Mouse (Mus musculus): ENCODE measurements around the gene Bri3. TPM values are rescaled to one million over a fixed set of nuclear protein-coding genes. Genes with fewer than 3 reads are reported as not detected.

The Bri3 gene
- polyA plus RNA-seq, 1 experiment from 2014 or later: 148 TPM

DNA sequence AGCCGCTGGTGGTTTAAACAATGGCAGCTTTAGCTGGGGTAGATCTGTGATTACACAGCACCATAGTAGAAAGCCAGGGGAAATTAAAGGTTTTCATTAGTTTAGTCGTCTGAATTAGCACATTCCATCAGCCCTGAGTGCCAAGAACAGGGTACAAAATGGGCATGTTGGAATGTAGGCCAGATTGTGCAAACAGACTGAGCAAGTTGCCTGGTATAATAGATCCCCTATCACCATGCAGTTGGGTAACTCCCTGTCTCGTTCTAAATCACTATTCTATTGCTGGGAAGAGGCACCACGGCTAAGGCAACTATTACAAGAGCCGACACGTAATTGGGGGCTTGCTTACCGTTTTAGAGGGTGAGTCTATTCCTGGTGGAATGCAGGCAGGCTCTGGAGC lies 9.5 kb upstream of the Bri3 start:
- no peaks in the 10 kb centered on the region for H3K4me1 ChIP-seq (replicated peaks)
- no peak overlapping the region for H3K9ac ChIP-seq (replicated peaks)
- H3K4me3 ChIP-seq (replicated peaks): no peak overlapping the region
- H3K27ac ChIP-seq: no peak overlapping the region
- WGBS: 81% methylated on average over 7 of the region's 7 CpGs
- H3K9me3 ChIP-seq: no peaks in the 10 kb centered on the region
- no peaks in the 10 kb centered on the region for H3K27me3 ChIP-seq
- no peak for ATAC-seq (ENCODE audit: insufficient number of reproducible peaks, insufficient read depth, low FRiP score, low TSS enrichment, low read depth)
- no peak overlapping the region for H3K4me2 ChIP-seq
- no peaks in the 10 kb centered on the region for H3K36me3 ChIP-seq

- H3K27ac ChIP-seq: no peak overlapping the region
- no peak for ATAC-seq (ENCODE audit: insufficient number of reproducible peaks, insufficient read depth, low FRiP score, low TSS enrichment, low read depth)
- no peak overlapping the region for H3K9ac ChIP-seq (replicated peaks)
- H3K27me3 ChIP-seq: no peaks in the 10 kb centered on the region
- H3K4me1 ChIP-seq (replicated peaks): no peaks in the 10 kb centered on the region
- H3K9me3 ChIP-seq: no peaks in the 10 kb centered on the region
- WGBS: 63% methylated on average over 1 of the region's 1 CpGs
- no peaks in the 10 kb centered on the region for H3K36me3 ChIP-seq
- no peak overlapping the region for H3K4me2 ChIP-seq
- H3K4me3 ChIP-seq (replicated peaks): no peak overlapping the region
Measured at GRCm38 (mm10) chr5:144238969-144239368, 5.3 kb upstream of the Bri3 start.

- WGBS: 78% methylated on average over 2 of the region's 2 CpGs
- Histone ChIP-seq H3K36me3 (no peaks in the 10 kb centered on the region), H3K27ac (no peak overlapping the region), H3K9ac (replicated peaks) (no peak overlapping the region), H3K4me3 (replicated peaks) (no peak overlapping the region), H3K27me3 (no peaks in the 10 kb centered on the region), H3K4me2 (no peak overlapping the region), H3K4me1 (replicated peaks) (peaks cover 8% of the 10 kb centered on the region), H3K9me3 (no peaks in the 10 kb centered on the region)
- no peak for ATAC-seq (ENCODE audit: insufficient number of reproducible peaks, insufficient read depth, low FRiP score, low TSS enrichment, low read depth)
Measured at GRCm38 (mm10) chr5:144245592-144245991, 1.4 kb downstream of the Bri3 start.

DNA sequence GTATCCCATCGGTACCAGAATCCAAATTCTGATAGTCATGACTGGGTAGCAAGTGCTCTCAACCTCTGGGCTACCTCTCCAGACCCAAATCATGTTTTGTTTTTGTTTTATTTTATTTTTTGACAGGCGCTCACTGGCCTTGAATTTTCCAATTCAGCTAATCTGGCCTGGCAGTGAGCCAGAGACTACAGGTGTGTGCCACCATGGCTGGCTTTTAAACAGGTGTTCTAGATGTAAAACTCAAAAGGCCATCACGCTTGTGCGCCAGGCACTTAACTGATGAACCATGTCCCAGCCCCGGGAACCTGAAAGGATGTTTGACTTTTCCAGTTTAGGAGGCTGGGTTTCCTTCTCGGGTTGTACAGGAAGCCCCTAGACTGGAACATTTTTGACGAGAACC lies 2.4 kb downstream of the Bri3 start:
- no peak for ATAC-seq (ENCODE audit: insufficient number of reproducible peaks, insufficient read depth, low FRiP score, low TSS enrichment, low read depth)
- Histone ChIP-seq H3K9me3 (no peaks in the 10 kb centered on the region), H3K36me3 (no peaks in the 10 kb centered on the region), H3K4me3 (replicated peaks) (no peak overlapping the region), H3K27ac (no peak overlapping the region), H3K4me1 (replicated peaks) (peaks cover 8% of the 10 kb centered on the region), H3K27me3 (no peaks in the 10 kb centered on the region), H3K9ac (replicated peaks) (no peak overlapping the region), H3K4me2 (no peak overlapping the region)
- 83% methylated on average over 7 of the region's 7 CpGs for WGBS

GRCm38 (mm10) chr5:144247307-144247706 lies 3.1 kb downstream of the Bri3 start:
- WGBS: 67% methylated on average over 10 of the region's 10 CpGs
- no peak overlapping the region for H3K9ac ChIP-seq (replicated peaks)
- H3K4me2 ChIP-seq: no peak overlapping the region
- H3K36me3 ChIP-seq: no peaks in the 10 kb centered on the region
- peaks cover 8% of the 10 kb centered on the region for H3K4me1 ChIP-seq (replicated peaks)
- no peak overlapping the region for H3K4me3 ChIP-seq (replicated peaks)
- no peak for ATAC-seq (ENCODE audit: insufficient number of reproducible peaks, insufficient read depth, low FRiP score, low TSS enrichment, low read depth)
- no peaks in the 10 kb centered on the region for H3K27me3 ChIP-seq
- no peak overlapping the region for H3K27ac ChIP-seq
- H3K9me3 ChIP-seq: no peaks in the 10 kb centered on the region

DNA sequence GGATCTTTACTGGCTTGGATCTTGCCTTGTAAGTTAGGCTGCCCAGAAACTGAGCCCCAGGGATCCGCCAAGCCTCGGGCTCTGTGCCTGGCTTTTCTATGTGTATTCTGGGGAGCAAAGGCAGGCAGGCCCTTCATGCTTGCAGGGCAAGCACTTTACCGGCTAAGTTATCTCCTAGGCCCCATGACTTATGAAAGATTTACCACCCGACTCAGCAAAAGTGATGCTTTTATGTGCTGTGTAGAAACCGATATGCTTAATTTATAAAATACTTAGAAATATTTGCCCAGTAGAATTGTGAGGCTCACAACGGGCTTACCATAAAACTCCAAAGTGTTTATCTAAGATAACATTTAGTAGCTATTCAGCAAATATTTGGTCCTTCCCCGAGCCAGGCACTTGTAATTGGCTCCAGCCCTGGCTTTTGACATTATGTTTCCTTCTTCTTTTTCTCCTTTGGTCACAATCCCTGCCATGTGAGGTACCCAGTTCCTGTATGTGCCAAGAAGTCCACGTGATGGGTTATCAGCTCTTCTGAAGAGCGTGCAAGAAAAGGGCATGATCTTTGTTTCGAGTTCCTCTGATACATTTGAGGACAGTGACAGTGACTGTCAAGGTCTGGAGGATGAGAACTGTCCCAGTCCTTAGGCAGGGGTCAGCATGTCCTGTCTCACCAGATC lies 3.8 kb downstream of the Bri3 start:
- Histone ChIP-seq H3K4me2 (no peak overlapping the region), H3K36me3 (no peaks in the 10 kb centered on the region), H3K4me1 (replicated peaks) (peaks cover 8% of the 10 kb centered on the region), H3K9me3 (no peaks in the 10 kb centered on the region), H3K27ac (no peak overlapping the region), H3K9ac (replicated peaks) (no peak overlapping the region), H3K4me3 (replicated peaks) (no peak overlapping the region), H3K27me3 (no peaks in the 10 kb centered on the region)
- ATAC-seq (ENCODE audit: insufficient number of reproducible peaks, insufficient read depth, low FRiP score, low TSS enrichment, low read depth): no peak
- 56% methylated on average over 10 of the region's 10 CpGs for WGBS

DNA sequence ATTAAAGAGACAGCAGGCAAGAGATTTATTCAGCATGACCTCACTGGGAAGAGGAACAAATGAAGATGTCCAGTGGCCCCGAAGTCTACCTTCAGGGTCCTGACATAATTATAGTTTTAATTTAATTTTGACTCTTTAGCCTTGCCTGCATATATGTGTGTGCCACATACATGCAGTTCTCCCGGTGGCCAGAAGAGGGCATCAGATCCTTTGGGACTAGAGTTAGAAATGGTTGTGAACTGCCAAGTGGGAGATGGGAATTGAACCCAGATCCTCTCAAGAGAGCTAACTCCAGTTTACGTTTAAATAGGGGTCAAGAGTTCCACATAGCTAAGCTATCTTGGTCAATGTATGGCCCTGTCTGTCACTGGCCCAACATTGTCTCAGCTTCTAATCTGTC lies 5.6 kb downstream of the Bri3 start:
- ATAC-seq (ENCODE audit: insufficient number of reproducible peaks, insufficient read depth, low FRiP score, low TSS enrichment, low read depth): no peak
- no peak overlapping the region for H3K4me3 ChIP-seq (replicated peaks)
- H3K9ac ChIP-seq (replicated peaks): no peak overlapping the region
- H3K36me3 ChIP-seq: no peaks in the 10 kb centered on the region
- peaks cover 13% of the 10 kb centered on the region for H3K4me1 ChIP-seq (replicated peaks)
- no peak overlapping the region for H3K4me2 ChIP-seq
- H3K27ac ChIP-seq: no peak overlapping the region
- no peaks in the 10 kb centered on the region for H3K9me3 ChIP-seq
- 83% methylated on average over 3 of the region's 3 CpGs for WGBS
- no peaks in the 10 kb centered on the region for H3K27me3 ChIP-seq

- Histone ChIP-seq H3K9ac (replicated peaks) (no peak overlapping the region), H3K9me3 (no peaks in the 10 kb centered on the region), H3K4me3 (replicated peaks) (no peak overlapping the region), H3K4me2 (no peak overlapping the region), H3K36me3 (no peaks in the 10 kb centered on the region), H3K27me3 (no peaks in the 10 kb centered on the region), H3K27ac (no peak overlapping the region), H3K4me1 (replicated peaks) (peaks cover 15% of the 10 kb centered on the region)
- 91% methylated on average over 13 of the region's 13 CpGs for WGBS
- ATAC-seq (ENCODE audit: insufficient number of reproducible peaks, insufficient read depth, low FRiP score, low TSS enrichment, low read depth): no peak
Measured at GRCm38 (mm10) chr5:144251876-144252577, 7.8 kb downstream of the Bri3 start.

DNA sequence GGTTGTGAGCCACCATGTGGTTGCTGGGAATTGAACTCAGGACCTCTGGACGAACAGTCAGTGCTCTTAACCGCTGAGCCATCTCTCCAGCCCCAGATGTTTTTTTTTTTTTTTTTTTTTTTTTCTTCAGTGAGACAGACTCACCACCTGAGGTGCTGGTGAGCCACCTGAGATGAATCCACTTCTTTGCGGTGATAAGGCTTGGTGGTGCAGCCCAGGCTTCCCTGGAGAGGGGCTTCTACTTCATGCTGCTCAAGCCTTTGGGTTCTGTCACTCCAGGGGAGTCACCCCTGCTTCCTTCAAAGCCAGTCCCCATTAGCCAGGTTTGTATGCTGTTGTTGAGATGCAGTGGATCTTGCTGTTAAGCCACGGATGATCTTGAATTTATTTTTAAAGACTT lies 9.0 kb downstream of the Bri3 start:
- no peak overlapping the region for H3K27ac ChIP-seq
- H3K9ac ChIP-seq (replicated peaks): no peak overlapping the region
- no peak overlapping the region for H3K4me3 ChIP-seq (replicated peaks)
- no peaks in the 10 kb centered on the region for H3K9me3 ChIP-seq
- no peak overlapping the region for H3K4me2 ChIP-seq
- WGBS: 72% methylated on average over 4 of the region's 4 CpGs
- peaks cover 23% of the 10 kb centered on the region for H3K4me1 ChIP-seq (replicated peaks)
- H3K36me3 ChIP-seq: peaks cover 4% of the 10 kb centered on the region; the same call in 1 of the 2 replicates
- no peak for ATAC-seq (ENCODE audit: insufficient number of reproducible peaks, insufficient read depth, low FRiP score, low TSS enrichment, low read depth)
- H3K27me3 ChIP-seq: no peaks in the 10 kb centered on the region

GRCm38 (mm10) chr5:144254122-144254810 lies 10.0 kb downstream of the Bri3 start:
- H3K4me1 ChIP-seq (replicated peaks): peaks cover 33% of the 10 kb centered on the region
- H3K27me3 ChIP-seq: no peaks in the 10 kb centered on the region
- H3K9ac ChIP-seq (replicated peaks): no peak overlapping the region; the same call in 1 of the 2 replicates
- H3K4me2 ChIP-seq: peak overlapping the region; percentile 82
- peak overlapping the region; percentile 99 for H3K4me3 ChIP-seq (replicated peaks)
- ATAC-seq (ENCODE audit: insufficient number of reproducible peaks, insufficient read depth, low FRiP score, low TSS enrichment, low read depth): peak; percentile 21; the same call in 1 of the 2 replicates
- 55% methylated on average over 16 of the region's 16 CpGs for WGBS
- H3K27ac ChIP-seq: no peak overlapping the region
- peaks cover 15% of the 10 kb centered on the region for H3K36me3 ChIP-seq
- no peaks in the 10 kb centered on the region for H3K9me3 ChIP-seq

DNA sequence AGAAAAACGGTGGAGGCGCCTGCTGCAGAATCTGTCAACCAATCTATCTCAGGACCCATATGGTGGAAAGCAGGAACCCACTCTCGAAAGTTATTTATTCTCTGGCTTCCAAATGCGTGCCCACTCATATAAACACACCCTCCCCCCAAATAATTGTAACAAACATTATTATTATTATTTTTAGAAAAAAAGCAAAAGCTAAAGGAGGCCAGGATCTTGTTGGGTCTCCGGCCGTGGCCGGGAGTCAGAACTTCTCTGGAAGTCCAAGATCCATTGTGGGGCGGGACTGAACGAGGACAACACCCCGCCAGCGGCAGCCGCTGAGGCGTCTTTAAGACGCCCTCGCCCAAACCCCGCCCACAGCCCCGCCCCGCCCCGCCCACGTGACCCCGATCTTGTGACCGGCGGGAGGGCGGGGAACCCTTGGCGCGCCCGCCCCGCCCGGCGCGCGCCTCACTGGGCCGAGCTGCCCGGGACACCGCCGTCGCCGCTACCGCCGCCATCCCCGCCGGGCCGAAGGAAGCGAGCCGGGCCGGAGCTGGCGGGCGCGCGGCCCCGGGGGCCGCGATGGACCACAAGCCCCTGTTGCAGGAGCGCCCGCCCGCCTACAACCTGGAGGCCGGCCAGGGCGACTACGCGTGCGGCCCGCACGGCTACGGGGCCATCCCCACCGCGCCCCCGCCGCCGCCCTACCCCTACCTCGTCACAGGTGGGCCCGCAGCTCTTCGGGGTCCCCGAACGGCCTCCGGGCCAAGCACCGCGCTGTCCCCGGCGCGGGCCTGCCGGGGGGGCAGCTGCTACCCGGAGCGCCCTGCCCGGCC lies 10.8 kb downstream of the Bri3 start:
- Histone ChIP-seq H3K4me1 (replicated peaks) (peaks cover 39% of the 10 kb centered on the region), H3K4me3 (replicated peaks) (peak overlapping the region; percentile 99), H3K9me3 (no peaks in the 10 kb centered on the region), H3K9ac (replicated peaks) (peak overlapping the region; percentile 98), H3K27me3 (no peaks in the 10 kb centered on the region), H3K27ac (peak overlapping the region; percentile 94), H3K4me2 (peak overlapping the region; percentile 82), H3K36me3 (peaks cover 21% of the 10 kb centered on the region)
- ATAC-seq (ENCODE audit: insufficient number of reproducible peaks, insufficient read depth, low FRiP score, low TSS enrichment, low read depth): peak; percentile 73
- WGBS: under 1% methylated on average over 55 of the region's 84 CpGs

Measured in limb, embryonic 12.5 days (tissue).